Mouse (Mus musculus) neutrophil, adult 5-6 weeks (primary cell): ENCODE results near the gene Timm22. TPM values are rescaled to one million over a fixed set of nuclear protein-coding genes. Genes with fewer than 3 reads are reported as not detected.

ENCODE experiments used
- ATAC-seq: fragments of 151-379, 151-347 bp; 2 replicates; pipeline ENCODE4 v1.8.0; 2017; ENCODE audit warnings: mild to moderate bottlenecking, moderate TSS enrichment; ENCODE audit not compliant: insufficient number of reproducible peaks, poor library complexity, low FRiP score, severe bottlenecking; ENCODE audit errors: extremely low read depth
- total RNA-seq: library from RNA; stranded (forward); fragments of 200-1000 nt; gene quantifications from 2 replicates; pipeline ENCODE4 v1.2.3, GENCODE M21; 2017

The Timm22 gene
- total RNA-seq, 1 experiment from 2014 or later = 5.6 TPM

DNA sequence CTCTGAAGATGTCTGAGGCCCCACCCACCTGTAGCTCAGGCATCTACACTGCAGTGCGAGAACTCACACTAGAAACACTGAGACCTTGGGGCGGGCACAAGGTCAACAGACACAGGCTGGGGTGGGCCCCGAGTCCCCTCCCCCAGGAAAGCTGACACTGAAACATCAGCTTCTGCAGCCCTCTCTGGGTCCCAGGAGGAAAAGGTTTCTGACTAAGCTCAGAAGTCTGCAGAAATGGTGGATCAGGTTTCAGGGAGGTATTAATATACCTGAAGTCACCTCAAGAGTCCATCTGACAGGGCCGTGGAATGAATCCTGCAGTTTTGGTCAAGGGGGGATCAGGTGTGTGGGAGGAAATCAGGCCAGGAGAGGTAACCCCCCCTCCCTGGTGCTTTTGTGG is 59.1 kb downstream of the Timm22 start:
- no peak for ATAC-seq

Other genes with a start within 250 kb of the Timm22 start
- gene Vps53, start 227.3 kb upstream of the Timm22 start, total RNA-seq = 26.3 and 28.9 TPM in 2 replicates
- 1.2 and 1.4 TPM in 2 replicates for gene Fam57a, start 227.3 kb upstream of the Timm22 start, total RNA-seq
- 2.3 TPM in 1 of 2 replicates, not detected in the other for gene Dbil5, start 189.3 kb upstream of the Timm22 start, total RNA-seq
- 5.2 and 5.4 TPM in 2 replicates for gene Gemin4, start 189.3 kb upstream of the Timm22 start, total RNA-seq
- 6.8 and 7.7 TPM in 2 replicates for gene Mrm3, start 163.2 kb upstream of the Timm22 start, total RNA-seq
- 57.1 and 60.8 TPM in 2 replicates for gene Glod4, start 163.2 kb upstream of the Timm22 start, total RNA-seq
- gene Nxn, start 7.8 kb upstream of the Timm22 start, total RNA-seq = 4.2 and 5.0 TPM in 2 replicates
- gene Abr, start 215.4 kb downstream of the Timm22 start, total RNA-seq = 150 and 151 TPM in 2 replicates